Mouse (Mus musculus) embryo, embryonic 10.5 days (tissue): ENCODE results near the gene Lrrk1.

Experiments
- DNase-seq: peaks from one replicate; pipeline ENCODE4 v3.0.0-alpha.2; 2015; ENCODE audit warnings: low spot score

Lrrk1 gene

GRCm38 (mm10) chr7:66384213-66384612 lies 3.9 kb downstream of the Lrrk1 start:
- no peak for DNase-seq

GRCm38 (mm10) chr7:66376560-66376959 lies 11.6 kb downstream of the Lrrk1 start:
- DNase-seq = no peak

GRCm38 (mm10) chr7:66375736-66376135 lies 12.4 kb downstream of the Lrrk1 start:
- DNase-seq = no peak

- DNase-seq = no peak
Measured at GRCm38 (mm10) chr7:66373391-66373790, 14.8 kb downstream of the Lrrk1 start.

DNA sequence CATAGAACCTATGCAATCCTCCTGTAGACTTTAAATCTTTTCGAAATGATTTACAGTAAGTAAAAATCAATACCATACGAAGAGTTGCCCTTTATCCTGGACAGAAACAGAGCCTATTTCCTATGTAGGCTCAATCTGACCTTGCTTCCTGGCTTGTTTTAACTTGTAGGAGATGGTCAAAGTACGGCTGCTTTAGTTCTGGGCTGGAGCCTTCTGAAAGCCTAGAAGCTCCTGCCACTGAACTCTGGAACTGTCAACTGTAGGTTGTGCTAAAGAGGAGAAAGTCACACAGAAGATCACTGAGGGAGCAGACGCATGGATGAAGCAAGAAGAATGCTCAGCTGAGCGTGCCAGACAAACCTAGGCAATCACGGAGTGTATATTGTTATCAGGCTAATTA lies 17.2 kb downstream of the Lrrk1 start:
- no peak for DNase-seq

- no peak for DNase-seq
Measured at GRCm38 (mm10) chr7:66369934-66370445, 18.2 kb downstream of the Lrrk1 start.

- DNase-seq = no peak
Measured at GRCm38 (mm10) chr7:66369071-66369933, 18.8 kb downstream of the Lrrk1 start.

- DNase-seq = no peak
Measured at GRCm38 (mm10) chr7:66365904-66366303, 22.2 kb downstream of the Lrrk1 start, which contains the start of gene Gm10974. Gene Gm10974, plus strand, starts transcription at chr7:66365905.

DNA sequence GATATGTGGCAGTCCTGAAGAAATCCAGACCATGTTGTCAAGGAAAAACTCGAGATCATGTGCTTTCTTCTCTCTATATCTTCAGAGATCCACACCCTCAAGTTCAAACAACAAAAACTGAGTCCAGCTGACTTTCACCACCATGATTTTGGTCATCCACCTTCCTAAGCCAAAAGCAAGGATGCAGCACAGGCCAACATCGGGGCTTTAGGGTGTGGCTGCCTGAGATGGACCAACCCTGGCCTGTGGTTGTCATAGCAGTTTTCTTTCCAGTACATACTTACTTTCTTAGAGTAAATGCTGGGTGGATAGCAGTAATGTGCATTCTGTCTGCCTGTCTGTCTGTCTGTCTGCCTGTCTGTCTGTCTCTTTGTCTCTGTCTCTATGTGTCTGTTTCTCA lies 22.7 kb downstream of the Lrrk1 start:
- no peak for DNase-seq

DNA sequence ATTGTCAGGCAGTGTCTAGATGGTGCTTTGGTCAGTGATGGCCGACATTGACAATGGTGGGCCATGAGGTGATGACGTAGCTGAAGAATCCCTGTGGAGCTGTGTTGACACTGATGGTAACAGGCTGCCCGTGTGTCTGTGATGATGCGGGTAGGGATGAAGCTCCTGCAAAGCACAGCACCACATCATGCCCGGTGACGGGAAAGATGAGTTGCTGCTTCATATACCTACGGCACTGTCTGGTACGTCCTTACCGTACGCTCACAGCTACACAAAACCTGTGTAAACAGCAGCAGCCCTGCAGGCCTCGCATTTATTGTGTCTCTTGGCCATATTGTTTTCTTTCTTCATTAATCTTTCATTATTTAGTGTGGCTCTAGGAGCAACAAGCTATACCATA lies 23.7 kb downstream of the Lrrk1 start:
- no peak for DNase-seq

- DNase-seq = no peak
Measured at GRCm38 (mm10) chr7:66359044-66359443, 29.1 kb downstream of the Lrrk1 start.

GRCm38 (mm10) chr7:66358461-66358860 lies 29.7 kb downstream of the Lrrk1 start:
- no peak for DNase-seq

- no peak for DNase-seq
Measured at GRCm38 (mm10) chr7:66355791-66356522, 32.2 kb downstream of the Lrrk1 start.

DNA sequence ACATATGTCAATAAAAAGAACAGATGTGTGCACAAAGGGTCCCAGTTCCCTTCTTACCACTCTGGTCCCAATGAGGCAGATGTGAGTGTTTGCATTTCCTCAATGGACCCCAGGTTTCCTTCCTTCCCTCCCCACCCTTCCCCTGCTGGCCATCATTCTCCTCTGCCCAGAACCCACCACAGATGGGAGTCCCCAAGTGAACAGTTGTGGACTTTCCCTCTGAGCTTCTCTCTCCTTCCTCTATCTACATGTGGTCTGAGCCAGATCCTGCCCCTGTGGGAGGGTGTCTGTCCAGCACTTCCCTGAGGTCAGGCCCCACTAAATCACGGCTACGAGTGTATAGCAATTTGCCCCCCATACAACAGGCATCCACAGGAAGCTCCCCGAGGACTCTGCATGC lies 33.2 kb downstream of the Lrrk1 start:
- DNase-seq = no peak

DNA sequence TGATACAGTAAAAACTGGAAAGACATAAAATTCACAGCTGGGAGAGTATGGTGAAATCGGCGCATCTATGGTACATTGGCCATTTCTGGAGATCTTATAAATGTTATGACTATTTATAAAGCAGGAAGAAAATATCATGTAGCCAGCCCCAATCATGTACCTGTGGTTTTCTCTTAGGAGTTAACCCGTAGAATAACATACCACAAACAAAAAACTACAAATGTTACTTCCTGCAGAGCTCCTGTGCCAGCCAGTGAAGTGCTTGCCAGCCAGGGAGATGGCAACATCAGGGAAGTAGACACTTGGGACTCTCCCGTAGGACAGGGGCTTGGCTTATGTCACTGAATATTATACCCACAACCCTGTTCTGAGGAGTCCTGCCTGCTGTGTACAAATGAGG lies 37.1 kb downstream of the Lrrk1 start:
- no peak for DNase-seq

- DNase-seq = no peak
Measured at GRCm38 (mm10) chr7:66349670-66350069, 38.5 kb downstream of the Lrrk1 start.

DNA sequence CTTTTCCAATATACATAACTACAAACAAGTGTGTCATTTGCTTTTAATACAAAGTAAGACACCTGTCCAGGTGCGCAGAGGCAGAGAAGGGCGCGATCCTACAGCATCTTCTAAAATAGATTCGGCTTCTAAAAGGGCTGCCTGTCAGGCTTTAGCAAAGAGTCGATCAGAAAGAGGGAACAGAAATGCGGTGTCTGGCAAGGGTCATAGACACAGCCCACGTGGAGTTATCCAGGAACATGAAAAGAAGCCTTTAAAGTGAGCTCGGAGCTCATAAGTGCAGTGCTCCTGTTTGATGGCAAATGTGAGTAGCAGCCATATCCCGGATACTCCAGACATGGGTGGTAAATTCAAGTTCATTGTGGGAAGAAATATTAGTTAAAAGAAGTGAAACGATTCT lies 39.6 kb downstream of the Lrrk1 start:
- no peak for DNase-seq

- peak; percentile 36 for DNase-seq
Measured at GRCm38 (mm10) chr7:66346959-66347663, 41.0 kb downstream of the Lrrk1 start.

DNA sequence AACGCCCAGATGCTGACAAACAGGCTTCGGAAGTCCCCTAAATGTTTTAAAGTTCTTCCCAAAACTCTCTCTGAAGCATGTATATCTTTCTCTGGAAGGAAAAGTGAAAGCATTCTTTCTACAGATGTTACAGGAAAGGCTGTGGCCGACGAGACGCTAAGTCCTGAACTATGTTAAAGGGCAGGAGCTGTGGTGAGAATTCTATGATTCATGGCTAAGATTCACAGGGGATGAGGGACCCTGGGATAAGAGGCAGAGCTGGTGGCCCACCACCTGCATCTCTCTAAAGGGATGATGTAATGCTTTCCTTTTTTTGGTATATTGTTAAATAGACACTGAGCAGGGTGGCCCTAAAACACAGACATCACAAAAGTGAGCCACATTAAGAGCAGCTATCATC lies 44.8 kb downstream of the Lrrk1 start:
- DNase-seq = no peak

- no peak for DNase-seq
Measured at GRCm38 (mm10) chr7:66342831-66343230, 45.3 kb downstream of the Lrrk1 start.

- DNase-seq = peak; percentile 78
Measured at GRCm38 (mm10) chr7:66342323-66342722, 45.8 kb downstream of the Lrrk1 start.

DNA sequence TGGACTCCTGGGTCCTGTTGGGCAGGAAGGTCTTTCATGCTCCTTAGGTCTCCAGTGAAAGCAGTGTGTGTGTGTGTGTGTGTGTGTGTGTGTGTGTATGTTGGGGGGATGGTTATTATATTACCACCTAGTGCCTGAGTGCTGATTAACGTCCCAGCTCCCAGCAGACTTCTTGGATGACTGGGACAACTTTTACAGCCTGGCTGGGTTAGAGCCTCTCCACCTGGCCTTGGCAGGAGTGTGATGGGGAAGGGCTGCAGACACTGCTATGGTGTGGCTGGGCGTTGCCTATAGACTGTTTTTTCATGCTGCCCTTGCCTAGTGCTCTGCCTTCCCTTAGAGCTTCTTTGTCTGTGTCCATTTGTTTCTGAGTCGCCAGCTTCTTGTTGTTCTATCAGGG lies 48.1 kb downstream of the Lrrk1 start:
- DNase-seq = no peak
